Mouse (Mus musculus) cerebellum, adult 11-12 months (tissue): ENCODE measurements around the gene Ppp2r1b.

ENCODE experiments used
- DNase-seq: peaks from one replicate; pipeline ENCODE4 v3.0.0; 2022

Gene Ppp2r1b

GRCm38 (mm10) chr9:50920933-50921895 is 76.1 kb downstream of the Ppp2r1b start:
- no peak for DNase-seq

DNA sequence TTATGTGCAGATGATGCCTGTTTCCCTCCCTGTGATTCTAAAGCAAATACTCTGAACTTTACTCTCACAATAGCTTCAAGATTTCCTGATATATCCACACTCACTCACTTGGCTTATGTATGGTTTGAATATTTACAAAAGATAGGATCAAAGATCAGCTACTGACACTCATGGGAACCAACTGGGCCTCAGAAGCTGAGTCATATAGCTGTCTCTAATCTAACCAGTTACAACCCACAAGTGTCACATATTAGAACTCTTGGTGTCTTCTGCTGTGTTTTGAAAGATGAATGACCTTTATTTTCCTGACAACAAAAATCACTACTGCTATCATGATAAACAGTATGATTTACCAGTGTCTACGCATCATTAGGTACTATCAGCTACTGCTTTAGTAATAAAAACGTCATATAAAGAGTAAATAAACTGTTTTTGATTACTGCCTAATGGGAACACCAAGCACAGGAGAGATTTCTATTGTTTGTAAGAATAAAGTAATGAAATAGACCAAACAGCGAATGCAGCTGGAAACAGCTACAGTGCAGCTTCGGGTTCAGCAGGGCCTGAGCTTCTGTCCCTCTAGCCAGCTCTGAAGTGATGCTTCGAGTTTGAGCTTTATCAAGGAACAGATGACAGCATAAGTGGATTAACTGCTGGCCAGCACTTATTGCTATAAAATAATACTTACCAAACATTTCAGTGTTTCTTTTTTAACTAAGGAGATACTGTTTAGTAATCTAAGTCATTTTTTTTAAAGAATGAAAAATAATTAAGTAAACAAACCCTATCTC is 77.5 kb downstream of the Ppp2r1b start:
- DNase-seq = no peak

- DNase-seq = no peak
These were observed 79.4 kb downstream of the Ppp2r1b start for GRCm38 (mm10) chr9:50924454-50924853.

DNA sequence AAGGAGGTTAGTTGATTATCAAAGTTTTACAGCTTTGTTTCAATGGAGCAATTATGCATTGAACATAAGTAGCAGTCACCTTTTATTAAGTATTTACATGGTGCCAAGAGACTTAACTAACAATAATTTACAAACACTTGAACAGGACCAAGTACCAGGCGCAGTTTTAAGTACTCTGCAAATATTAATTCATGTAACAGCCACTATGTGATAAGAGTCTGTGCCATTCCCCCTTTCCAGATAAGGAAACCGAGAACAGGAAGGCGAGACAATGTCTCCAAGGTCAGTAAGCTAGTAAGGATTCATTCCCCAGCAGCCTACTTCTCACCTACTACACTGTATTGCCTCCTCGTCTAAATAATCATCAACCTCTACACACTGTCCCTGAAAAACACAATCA is 80.7 kb downstream of the Ppp2r1b start:
- DNase-seq = no peak

GRCm38 (mm10) chr9:50929986-50930385 is 84.9 kb downstream of the Ppp2r1b start:
- DNase-seq = no peak

DNA sequence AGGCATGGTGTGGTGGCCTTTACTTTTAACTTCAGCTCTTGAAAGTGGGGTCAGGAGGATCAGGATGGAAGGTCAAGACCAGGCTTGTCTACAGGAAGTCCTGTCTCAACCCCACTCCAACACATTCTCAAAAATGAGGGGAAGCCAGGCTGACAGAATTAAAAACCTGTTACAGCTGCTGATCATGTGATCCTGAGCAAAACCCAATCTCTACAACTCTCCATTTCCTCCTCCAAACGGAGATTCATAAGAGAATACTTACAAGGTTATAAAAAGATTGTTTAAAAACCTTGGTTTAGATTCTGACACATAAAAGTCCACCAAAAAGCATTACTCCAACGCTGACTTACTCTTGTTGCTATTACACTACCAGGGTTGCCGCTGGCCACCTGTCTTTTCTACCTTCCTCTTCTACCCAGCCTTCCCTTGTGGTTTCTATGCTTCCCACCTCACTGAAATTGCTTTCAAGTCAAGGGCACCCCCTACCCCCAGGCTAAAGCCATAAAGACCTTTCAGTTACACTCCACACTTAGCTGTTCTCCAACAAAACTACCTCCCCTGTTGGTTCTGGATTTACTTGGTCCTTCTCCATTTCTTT is 96.8 kb downstream of the Ppp2r1b start:
- DNase-seq = no peak

- DNase-seq = no peak
These were observed 97.6 kb downstream of the Ppp2r1b start for GRCm38 (mm10) chr9:50942711-50943110.
